Mouse (Mus musculus): ENCODE data around the gene Ep300.
A peak's percentile ranks its signal among the peaks of the same experiment; 100 is the strongest.

Ep300 gene

DNA sequence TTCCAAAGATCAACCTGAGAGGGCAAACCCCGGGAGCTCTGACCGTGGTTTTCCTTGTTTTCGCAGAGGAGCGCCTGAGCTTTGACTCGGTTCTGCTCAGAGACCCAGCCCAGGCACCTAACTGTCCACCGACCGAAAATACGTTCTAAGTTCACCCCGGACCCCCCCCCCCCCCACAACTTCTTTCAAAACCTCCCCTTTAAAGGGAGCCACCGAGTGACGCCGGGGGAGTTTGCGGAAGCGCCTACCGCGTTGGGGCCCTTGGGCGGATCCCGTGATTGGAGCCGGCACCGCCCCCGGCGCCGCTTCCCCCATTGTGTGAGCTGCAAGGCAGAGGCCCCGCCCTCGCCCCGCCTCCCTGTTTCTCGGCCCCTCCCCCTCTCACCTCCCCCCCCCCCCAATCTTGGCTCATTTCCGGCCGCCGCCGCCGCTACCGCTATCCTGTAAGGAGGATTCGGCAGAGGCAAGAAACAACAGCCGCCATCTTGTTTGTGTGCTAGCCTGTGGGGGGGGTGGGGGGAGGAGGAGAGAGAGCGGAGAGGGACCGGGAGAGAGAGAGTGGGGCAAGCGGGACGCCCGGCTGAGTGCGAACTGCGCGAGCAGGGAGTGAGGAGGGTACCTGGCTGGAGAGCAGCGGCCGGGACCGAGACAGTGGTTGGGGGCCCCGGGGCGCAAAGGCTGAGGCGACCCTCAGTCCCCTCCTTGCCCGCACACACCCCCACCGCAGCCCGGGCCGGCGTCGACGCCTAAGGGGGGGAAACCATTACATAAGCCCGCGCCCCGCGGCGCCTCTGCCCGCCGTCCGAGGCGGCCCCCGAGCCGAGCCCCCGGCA lies at the start of gene Ep300:
TSS of gene Ep300 (plus strand) at position 439 of the 833 bp plus-strand sequence.
- peak; percentile 98 for DNase-seq (ENCODE audit: low spot score)

DNA sequence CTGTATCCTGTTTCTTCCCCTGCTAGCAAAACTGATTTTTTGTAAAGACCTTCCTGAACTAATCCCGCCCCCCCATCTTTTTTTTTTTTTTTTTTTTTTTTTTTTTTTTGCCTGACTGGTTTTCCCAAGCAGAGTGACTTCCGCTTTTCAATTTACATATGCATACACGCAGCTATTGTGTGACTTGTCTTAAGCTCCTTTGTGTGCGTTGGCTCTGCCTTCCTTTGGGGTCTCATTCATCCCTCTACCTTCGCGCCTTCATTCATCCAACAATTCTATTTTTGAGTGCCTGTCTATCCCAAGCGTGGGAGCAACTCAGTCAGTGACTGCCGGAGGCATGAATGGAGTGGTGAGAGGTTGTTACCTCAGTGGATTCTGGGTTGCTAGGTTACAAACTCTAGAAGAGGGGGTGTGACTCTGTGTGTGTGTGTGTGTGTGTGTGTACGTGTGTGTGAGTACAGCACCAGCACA lies 49.2 kb upstream of the Ep300 start:
- peak; percentile 56 for DNase-seq (ENCODE audit: low spot score)

DNA sequence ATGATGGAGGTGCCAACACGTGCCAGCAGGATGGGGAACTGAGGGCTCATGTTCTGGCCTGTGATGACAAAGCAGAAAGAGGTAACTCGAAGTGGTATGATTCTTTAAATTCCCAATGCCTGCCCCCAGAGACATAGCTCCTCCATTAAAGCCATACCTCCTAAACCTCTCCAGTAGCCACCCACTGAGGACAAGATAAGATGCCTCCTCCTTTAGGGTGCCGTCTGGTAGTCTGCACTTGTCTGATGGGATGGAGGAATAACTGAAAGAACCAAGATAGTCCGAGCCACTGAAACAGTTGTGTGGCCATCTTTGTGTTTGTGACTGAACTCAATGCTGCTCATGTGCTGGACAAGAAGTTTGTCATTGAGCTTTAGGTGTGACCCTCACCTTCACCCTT lies 47.0 kb upstream of the Ep300 start:
- no peak for DNase-seq (ENCODE audit: low spot score)

DNA sequence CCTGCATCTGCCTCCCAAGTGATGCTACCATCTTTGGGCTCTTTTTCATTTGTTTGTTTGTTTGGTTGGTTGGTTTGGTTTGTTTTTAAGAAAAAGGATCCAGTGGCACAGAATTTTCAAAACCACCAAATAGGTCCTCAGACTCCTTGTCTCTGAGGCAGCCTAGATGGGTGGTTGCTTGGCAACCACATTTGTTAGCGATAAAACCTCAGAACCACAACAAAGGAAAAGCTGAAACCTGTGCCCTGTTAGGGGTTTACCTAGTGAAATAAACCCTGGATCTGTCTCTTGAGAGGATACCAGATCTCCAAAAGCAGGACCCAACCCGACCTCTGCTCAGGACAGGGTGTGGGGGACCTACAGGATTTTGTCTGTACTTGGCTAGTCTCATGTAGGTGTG lies 45.6 kb upstream of the Ep300 start:
- no peak for DNase-seq (ENCODE audit: low spot score)

DNA sequence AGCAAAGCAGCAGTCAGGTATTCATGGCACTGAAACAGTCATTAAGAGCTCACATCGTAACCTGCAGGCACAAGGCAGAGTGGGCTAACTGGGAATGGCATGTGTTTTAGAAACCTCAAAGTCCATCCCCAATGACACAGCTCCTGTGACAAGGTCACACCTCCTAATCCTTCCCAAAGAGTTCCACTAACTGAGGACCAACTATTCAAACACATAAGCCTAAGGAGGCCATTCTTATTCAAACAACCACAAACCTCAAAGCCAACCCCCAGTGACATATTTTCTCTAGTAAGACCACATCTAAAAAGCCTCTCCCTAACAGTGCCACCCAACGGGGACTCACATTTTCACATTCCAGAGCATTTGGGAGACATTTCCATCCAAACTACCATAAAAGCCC lies 40.2 kb upstream of the Ep300 start:
- DNase-seq (ENCODE audit: low spot score) = no peak

DNA sequence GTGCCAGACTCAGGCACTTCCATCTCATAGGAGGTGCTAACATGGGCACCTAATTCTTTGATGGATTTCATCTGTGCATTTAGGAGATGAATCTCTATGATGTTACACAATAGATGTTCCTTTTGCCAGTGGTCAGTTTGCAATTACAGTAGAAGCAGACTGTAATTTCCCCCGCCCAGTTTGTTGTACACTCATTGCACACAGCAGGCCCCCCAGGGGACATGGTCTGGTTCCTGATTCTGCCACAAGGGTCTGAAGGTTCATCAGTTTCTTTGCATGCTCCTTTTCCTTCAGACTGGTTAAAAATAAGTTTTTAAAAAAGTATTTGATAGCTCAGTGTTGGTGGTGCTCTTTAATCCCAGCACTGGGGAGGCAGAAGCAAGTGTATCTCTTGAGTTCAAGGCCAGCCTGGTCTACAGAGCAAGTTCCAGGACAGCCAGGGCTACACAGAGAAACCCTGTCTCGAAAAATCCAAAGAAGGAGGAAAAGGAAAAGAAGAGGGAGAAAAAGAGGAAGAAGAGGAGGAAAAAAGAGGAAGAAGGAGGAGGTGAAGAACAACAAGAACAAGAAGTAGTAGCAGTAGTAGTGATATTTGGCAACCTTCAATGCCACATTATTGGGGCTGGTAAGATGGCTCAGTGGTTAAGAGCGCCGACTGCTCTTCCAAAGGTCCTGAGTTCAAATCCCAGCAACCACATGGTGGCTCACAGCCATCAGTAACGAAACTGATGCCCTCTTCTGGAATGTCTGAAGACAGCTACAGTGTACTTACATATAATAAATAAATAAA lies 39.6 kb upstream of the Ep300 start:
- no peak for DNase-seq (ENCODE audit: low spot score)

DNA sequence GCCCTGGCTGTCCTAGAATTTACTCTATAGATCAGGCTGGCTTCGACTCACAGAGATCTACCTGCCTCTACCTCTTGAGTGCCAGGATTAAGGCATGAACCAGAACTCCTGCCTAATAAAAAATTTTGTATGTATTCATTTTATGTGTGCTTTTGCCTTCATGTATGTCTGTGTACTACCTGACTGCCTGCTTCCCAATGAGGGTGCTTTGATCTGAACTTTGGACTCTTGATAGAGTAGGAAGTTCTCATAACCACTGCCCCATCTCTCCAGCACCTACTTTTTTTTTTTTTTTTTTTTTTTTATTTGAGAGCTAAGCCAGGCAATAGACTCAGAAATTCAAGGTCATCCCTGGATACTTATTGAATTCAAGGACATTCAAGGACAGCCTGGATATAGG lies 31.7 kb upstream of the Ep300 start:
- no peak for DNase-seq (ENCODE audit: low spot score)

DNA sequence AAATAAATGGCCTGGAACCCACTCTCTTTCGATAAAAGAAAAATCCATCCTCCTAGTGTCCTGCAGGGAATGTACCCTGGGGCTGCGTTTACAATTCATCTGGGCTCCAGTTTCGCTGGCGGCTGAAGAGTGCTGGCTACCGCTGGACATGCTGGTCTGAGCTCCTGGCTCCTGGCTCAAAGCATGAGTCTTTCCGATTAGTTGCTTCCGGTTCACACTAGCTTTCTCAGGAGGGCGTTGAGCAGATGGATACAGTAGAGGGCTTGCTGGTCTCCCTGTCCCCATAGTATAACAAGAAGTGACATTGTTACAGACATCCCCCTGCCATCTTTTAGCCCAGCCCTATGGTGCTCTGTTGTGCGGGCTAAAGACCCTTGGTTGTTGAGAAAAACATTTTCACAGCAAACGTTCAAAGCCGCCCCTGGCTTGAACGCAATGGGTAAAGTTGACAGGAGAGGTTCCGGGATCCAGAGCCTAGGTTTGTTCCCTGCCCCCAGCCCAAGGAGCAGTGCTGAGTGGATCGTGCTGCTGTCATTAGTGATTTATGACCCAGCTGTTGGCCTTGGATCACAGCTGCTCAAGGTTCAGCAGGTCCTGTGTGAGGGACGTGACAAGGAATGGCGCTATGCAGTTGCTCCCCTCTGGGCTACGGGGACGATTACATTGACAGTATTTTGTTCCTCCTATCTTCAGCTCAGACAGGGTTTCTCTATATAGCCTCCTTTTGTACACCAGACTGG lies 30.4 kb upstream of the Ep300 start:
- peak; percentile 56 for DNase-seq (ENCODE audit: low spot score)

DNA sequence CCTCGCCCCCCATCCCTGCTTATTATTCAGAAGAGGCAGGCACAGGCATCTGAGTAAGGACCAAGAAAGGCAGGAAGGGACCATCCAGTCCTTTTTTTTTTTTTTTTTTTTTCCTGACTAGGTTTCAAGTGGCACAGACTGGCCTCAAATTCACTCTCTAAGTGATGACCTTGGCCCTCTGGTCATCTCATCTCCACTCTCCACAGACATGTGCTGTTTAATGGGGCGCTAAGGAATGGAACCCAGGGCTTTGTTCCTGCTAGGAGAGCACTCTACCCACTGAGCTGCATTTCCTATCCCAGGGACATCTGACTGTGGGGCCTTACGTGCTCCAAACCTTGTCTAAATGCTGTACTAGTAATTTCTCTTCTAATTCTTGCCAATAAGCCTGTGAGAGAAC lies 29.2 kb upstream of the Ep300 start:
- DNase-seq (ENCODE audit: low spot score) = no peak

DNA sequence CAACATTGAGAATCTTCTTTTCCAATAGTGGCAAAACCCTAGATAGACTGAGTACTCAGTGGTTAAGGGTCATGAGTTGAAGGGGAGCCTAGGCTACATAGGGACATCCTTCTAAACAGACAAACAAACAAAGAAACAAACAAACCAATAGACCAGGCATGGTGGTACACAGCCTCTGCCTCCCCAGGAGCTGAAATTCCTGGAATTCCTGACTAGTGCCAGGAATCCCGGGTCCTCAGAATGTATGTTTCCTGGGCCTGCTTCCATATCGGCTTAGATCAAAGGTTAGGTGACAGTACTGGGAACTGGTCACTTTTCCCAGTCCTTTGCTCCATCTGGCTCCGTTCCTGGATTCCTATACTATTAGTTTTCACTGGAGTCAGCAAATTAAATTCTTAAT lies 23.6 kb upstream of the Ep300 start:
- no peak for DNase-seq (ENCODE audit: low spot score)

DNA sequence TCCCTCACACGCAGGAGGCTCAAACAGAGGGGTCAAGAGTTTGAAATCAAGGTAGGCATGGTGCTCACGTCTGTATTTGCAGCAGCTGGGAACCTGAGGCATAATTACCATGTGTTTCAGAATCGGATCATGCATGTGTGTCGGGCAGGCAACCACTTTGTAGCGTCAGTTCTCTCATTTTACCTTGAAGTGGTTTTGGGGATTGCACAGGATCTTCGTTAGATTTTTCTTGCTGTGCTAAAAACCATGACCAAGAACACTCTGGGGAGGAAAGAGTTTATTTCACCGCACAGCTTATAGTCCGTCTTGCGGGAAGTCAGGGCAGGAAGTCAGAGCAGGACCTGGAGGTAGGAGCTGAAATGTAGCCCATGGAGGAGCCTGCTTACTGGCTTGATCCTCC lies 23.2 kb upstream of the Ep300 start:
- no peak for DNase-seq (ENCODE audit: low spot score)

DNA sequence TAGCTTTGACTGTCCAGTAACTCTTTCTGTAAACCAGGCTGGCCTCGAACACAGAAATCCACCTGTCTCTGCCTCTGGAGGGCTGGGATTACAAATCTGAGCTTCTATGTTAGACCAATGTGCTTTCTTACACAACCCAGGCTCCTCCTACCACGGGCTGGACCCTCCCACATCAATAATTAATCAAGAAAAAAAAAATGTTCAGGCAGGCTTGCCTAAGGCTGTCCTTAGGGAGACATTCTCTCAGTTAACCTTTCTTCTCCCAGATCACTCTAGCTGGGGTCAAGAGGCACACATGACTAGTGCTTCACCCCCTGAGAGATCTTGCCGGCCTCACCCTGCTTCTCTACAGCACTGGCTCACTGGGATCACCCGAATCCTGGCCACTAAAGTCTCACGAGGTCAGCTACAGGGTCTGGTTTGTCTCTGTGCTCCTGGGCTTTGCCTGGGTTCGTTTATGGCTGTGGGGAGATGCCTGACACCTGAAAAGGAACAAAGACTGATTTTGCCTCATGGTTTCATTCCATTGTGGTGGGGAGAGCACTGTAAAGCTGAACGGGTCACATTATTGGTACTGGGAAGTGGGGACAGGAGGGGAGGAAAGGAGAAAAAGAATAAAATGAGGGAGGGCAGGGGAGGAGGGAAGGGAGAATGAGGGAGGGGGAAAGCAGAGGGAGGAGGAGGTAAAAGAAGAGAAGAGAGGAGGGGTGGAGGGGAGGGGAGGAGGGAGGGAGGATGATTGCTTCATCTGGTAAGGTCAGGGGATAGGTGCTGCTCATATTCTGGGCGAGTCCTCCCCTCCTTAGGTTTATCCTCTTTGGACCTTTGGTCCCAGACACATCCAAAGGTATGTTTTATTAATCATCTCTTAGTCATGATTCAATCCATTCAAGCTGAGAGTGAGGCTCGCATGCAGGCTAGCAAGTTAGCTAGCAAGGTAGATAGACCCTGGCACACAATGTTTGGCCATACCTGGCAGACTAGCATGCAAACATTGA lies 22.4 kb upstream of the Ep300 start:
- DNase-seq (ENCODE audit: low spot score) = no peak

DNA sequence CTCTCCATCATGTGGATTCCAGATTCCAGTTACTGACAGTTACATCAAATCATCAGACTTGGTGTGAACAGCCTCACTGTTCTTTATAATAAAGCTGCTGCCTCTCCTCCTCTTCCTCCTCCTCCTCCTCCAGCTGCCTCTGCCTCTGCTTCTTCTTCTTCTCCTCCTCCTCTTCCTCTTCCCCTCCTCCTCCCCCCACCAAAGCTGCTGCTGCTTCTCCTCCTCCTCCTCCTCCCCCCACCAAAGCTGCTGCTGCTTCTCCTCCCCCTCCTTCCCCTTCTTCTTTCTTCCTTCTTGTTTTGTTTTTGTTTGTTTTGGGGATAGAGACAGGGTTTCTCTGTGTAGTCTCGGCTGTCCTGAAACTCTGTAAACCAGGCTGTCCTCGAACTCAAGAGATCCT lies 17.1 kb upstream of the Ep300 start:
- no peak for DNase-seq (ENCODE audit: low spot score)

DNA sequence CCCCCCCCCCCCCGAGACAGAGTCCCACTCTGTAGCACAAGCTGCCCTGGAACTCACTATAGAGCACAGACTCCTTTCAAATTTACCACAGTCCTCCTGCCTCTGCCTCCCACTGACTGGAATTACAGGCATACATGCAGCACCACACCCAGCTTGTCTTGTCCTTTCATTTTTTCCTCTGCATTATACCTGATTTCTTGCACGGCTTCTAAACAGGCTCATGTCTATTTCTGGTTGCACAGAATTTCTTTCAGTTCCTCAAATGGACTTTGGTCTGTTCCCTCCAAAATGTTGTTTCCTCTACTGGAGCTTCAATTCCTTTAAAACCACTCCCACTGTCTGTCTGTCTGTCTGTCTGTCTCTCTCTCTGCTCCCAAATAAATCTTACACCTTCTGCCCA lies 16.6 kb upstream of the Ep300 start:
- no peak for DNase-seq (ENCODE audit: low spot score)

DNA sequence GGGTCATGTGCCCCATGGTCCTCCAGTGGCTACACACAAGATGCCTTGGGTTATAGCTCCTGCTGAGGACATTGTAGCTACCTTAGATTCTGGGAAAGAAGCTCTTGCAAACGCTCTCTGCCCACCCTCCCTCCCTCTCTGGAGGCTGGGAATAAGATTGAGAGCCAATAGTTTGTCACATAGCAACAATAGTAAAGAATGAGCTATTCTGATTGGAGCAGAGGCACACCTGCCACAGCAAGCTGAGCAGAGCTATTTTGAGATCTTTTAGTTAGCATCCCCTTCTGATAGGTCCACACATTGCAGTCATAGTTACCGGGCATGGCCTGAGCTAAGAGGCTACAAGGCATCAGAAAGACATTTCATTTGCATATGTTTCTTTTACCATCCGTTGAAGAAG lies 8.2 kb upstream of the Ep300 start:
- DNase-seq (ENCODE audit: low spot score) = no peak

DNA sequence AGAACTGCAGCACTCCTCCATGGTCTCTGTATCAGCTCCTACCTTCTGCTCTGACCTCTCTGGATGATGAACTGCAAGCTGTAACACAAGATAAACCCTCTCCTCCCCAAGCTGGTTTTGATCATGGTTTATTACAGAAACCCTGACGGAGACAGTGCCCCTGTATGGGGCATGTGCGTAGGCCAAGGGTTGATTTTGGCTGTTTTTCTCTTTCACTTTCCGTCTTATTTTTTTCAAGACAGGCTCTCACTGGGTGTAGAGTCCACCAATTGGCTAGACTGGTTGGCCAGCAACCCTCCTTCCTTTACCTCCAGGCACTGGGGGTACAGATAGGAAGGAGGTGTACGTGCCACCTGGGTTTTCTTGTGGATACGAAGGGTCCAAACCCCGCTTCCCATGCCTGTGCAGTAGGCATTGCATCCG lies 7.4 kb upstream of the Ep300 start:
- no peak for DNase-seq (ENCODE audit: low spot score)

DNA sequence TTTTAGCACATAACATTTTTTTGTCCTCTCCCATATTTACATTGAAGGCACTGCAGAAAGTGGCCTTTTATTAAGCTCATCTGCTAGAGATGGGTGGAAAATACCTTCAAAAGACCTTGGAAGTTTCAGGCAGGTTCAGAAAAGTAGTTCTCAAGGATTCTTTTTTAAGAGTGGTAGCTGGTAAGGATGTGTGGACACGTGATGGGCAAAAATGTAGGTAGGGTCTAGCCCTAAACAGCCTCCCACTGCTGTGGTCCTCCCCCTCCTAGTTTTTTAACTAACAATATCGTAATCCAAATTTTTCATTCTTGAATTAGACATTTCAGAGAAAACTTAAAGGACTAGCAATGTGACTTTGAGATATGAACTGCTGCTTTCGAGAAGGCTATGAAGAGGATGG lies 685 bp upstream of the Ep300 start:
- no peak for DNase-seq (ENCODE audit: low spot score)

DNA sequence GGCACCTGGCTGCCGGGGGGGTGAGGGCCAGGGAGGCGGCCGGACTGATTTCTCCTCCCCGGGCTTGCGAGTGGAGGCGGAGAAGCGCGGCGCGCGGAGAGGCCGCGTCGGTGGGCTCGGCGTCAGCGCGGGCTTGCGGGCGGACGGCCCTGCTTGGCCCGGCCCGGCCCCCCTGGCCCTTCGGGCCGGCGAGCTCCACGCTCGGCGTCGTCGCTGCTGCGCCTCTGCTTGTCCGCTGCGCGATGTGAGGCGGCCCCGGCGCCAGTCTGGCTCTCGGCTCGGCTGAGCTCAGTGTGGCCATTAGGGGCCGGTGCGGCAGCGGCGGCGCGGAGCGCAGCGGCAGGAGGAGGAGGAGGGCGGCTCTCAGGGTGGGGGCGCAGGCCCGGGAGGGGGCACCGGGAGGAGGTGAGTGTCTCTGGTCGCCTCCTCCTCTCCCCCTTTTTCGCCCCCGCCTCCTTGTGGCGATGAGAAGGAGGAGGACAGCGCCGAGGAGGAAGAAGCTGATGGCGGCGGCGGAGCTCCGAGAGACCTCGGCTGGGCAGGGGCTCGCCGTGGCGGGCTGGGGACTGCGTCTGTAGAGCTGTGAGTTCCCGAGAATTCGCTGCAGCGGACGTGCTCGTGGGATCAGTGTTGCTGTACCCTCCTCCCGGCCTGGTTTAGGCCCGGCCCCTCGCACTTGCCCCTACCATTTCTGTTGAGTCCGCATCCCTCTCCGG lies 753 bp downstream of the Ep300 start:
- DNase-seq (ENCODE audit: low spot score) = peak; percentile 84

DNA sequence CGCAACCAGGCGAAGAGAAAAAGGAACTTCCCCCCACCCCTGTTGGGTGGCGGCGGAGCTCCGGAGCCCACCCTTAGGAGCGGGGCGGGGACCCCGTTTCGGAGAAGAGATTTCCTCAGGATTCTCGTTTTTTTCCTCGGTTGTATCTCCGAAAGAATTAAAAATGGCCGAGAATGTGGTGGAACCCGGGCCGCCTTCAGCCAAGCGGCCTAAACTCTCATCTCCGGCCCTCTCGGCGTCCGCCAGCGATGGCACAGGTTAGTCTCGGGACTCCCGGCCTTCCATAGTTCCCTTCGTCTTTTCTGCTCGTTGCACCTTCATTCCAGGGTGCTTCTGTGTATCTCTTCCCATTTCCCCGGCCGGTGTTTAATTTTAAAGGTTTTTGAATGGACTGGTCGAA lies 1.3 kb downstream of the Ep300 start:
- DNase-seq (ENCODE audit: low spot score) = peak; percentile 59

DNA sequence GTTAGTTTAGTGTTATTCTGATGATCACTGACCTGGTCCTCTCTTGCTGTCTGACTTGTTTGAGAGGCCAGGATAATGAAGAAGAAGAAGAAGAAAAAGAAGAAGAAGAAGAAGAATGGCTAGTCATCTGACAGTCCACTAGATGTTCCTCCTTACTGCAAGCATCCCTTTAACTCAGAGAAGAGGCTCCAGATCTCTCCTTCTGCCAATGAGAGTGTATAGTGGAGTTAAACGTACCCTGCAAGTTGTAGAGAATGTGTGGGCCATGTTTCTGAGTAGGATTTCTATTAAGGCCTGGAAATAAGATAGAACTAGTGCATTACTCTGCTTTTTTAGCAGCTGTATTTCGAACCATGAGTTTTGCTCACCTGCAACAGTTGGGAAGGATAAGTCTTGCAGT lies 2.5 kb downstream of the Ep300 start:
- DNase-seq (ENCODE audit: low spot score) = no peak
